Mouse (Mus musculus) gastrocnemius, adult 2 months (tissue): Measurements from ENCODE around the gene Vmn1r188. TPM values are rescaled to one million over a fixed set of nuclear protein-coding genes. Genes with fewer than 3 reads are reported as not detected.
A peak's percentile ranks its signal among the peaks of the same experiment; 100 is the strongest.

Experiments used
- DNase-seq: peaks from one replicate; pipeline ENCODE4 v3.0.0; 2022
- H3K27ac ChIP-seq: fragments of 200-600 bp; 2 replicates; pipeline ENCODE4 v1.8.1; 2022; ENCODE audit warnings: mild to moderate bottlenecking
- H3K4me3 ChIP-seq: fragments of 200-600 bp; 2 replicates; pipeline ENCODE4 v1.8.1; 2022; ENCODE audit warnings: mild to moderate bottlenecking, moderate library complexity
- CTCF ChIP-seq: fragments of 200-600 bp; IDR thresholded peaks from 2 replicates; pipeline ENCODE4 v1.8.1; 2022; ENCODE audit warnings: antibody characterized with exemption, mild to moderate bottlenecking, moderate library complexity
- intact Hi-C: fragments of 180-260 bp; cut with DNase I; formaldehyde crosslinking; loops from one replicate; pipeline ENCODE4 v1.15.1; 2025
- total RNA-seq, 2 experiments: library from RNA; stranded (reverse); gene quantifications; 2 replicates each; pipeline ENCODE4 v1.2.3; 2021

Gene Vmn1r188
- total RNA-seq, 2 experiments from 2014 or later = not detected

DNA sequence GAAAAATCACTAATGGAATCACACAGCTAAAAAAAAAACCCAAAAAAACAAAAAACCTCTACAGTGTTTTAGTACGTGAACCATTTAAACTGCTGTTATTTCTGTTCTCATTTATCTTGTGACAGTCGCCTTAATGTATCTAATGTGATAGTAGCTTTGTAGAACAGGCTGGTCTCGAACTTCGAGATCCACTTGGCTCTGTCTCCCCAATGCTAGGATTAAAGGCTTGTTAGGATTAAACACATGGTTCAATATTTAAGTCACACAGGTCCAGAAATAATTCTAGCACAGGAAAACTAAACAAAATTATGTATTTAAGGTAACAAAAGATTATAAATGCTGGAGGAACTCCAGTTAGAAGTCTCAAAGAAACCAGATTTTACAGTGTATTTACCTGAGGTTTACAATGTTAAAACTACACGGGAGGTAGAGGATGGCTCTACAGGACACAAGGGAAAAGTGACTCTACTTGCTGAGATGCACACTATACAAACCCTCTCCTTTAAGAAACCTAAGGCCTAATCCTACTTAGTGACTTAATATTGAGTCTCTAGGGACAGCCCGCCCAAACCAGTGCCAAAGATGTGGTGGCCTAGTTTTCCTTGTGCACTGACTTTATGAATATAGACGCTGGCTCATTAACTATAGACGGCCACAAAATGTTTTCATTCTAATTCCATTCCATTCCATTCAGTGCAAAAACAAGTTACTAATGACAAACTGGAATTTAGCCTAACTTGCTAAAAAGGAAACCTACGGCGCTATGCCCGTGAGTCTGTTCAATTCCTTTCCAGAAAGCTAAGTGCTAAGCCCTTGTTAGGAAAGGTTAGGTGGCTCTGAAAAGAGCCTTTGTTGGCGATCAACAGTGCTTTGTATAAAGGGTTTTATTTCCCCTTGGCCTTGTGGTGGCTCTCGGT is 42.3 kb upstream of the Vmn1r188 start:
- intact Hi-C loops = loop anchor here (5.0 kb wide), 4 partner anchors 265 to 1705 kb away; partner anchors contain the start of genes Hist1h1e, Hist1h2bb, Hist1h2be and Hist1h3c
- peak overlapping the region; percentile 75; the same call in 1 of the 2 replicates for H3K27ac ChIP-seq

DNA sequence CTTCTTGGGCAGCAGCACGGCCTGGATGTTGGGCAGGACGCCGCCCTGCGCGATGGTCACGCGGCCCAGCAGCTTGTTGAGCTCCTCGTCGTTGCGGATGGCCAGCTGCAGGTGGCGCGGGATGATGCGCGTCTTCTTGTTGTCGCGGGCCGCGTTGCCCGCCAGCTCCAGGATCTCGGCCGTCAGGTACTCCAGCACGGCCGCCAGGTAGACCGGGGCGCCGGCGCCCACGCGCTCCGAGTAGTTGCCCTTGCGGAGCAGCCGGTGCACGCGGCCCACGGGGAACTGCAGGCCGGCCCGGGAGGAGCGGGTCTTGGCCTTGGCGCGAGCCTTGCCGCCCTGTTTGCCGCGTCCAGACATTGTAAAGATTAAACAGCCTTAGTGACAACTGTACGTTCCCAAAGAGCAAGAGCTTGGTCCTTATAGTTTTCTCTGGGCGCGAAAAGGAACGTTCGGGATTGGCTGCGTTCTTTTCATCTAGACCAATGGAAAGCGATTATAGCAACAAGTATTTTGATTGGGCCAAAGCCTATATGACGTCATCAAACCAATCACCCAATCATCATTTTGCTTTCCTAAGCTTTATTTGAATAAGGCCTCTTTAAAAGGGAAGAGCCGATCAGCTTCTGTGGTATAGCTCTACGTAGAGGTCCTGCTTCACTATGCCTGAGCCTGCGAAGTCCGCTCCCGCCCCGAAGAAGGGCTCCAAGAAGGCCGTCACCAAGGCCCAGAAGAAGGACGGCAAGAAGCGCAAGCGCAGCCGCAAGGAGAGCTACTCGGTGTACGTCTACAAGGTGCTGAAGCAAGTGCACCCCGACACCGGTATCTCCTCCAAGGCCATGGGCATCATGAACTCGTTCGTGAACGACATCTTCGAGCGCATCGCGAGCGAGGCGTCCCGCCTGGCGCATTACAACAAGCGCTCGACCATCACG is 41.4 kb upstream of the Vmn1r188 start, which contains the start of the genes Hist1h2ag and Hist1h2bj:
Hist1h2ag (minus strand) TSS at position 377 of the 935 bp plus-strand sequence.
Hist1h2bj (plus strand) TSS at position 647 of the 935 bp plus-strand sequence.
- DNase-seq = peak; percentile 76
- H3K27ac ChIP-seq = peak within 1 kb of the TSS; percentile 81
- intact Hi-C loops = loop anchor here (5.0 kb wide), 4 partner anchors 266 to 1704 kb away; partner anchors contain the start of genes Hist1h1e, Hist1h2bb, Hist1h2be and Hist1h3c
- peak within 1 kb of the TSS; percentile 71 for H3K4me3 ChIP-seq

More for the DNA sequence above, 42.3 kb upstream of the Vmn1r188 start:
- no peak for TF ChIP-seq CTCF
- H3K4me3 ChIP-seq = peak overlapping the region; percentile 70
- no peak for DNase-seq

- Histone ChIP-seq H3K27ac (peak overlapping the region; percentile 81), H3K4me3 (peak overlapping the region; percentile 71)
- no peak for DNase-seq
- TF ChIP-seq CTCF = peak; percentile 74
- intact Hi-C loops = loop anchor here (5.0 kb wide), 4 partner anchors 266 to 1704 kb away; partner anchors contain the start of genes Hist1h1e, Hist1h2bb, Hist1h2be and Hist1h3c
These were observed 40.5 kb upstream of the Vmn1r188 start for GRCm38 (mm10) chr13:22043503-22044431.

DNA sequence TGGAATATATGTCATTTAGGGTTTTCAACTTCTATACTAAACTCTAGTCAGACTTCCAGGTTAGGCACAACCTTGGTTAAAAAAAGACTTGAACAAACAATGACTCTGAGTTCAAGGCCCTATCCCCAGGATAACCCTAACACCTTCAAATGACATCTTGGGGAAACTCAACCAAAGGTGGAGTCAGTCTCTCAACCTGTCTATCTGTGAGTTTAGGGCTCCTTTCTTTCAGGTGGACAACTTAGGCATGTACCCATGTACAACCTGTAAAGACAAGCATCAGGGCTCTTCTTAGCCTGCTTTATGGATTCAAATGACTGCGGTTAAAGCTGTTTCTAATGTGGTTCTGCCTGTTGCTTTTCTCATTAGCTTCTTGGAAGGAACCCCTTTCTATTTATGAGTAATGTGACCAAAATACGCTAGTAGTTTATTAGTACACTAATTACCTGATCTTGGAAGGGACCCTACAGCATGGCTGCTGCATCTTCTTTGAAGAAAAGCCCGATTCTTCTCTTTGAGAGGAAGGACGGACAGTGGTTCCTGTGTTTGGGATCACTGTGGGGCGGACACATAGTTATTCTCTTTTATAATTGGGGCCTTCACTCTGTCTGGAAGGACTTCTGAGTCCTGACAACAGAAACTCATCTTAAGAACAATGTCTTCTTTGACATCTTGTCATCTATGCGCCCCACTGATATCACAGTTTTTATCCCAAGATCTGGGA is 39.6 kb upstream of the Vmn1r188 start:
- H3K27ac ChIP-seq = no peak overlapping the region
- no peak for TF ChIP-seq CTCF
- intact Hi-C loops = loop anchor here (5.0 kb wide), 5 partner anchors 267 to 1703 kb away; partner anchors contain the start of genes Hist1h1e, Hist1h2ac, Hist1h2bb and Hist1h2bc
- no peak overlapping the region for H3K4me3 ChIP-seq
- no peak for DNase-seq

GRCm38 (mm10) chr13:22045311-22045710 is 38.9 kb upstream of the Vmn1r188 start:
- no peak for TF ChIP-seq CTCF
- Histone ChIP-seq H3K4me3 (no peak overlapping the region), H3K27ac (no peak overlapping the region)
- intact Hi-C loops = loop anchor here (5.0 kb wide), 1 partner anchor 1637 kb away; the partner anchor contains the start of genes Hist1h2ac and Hist1h2bc
- no peak for DNase-seq

GRCm38 (mm10) chr13:22049041-22049440 is 35.2 kb upstream of the Vmn1r188 start:
- no peak for TF ChIP-seq CTCF
- H3K4me3 ChIP-seq = no peak overlapping the region
- intact Hi-C loops = loop anchor here (5.0 kb wide), 1 partner anchor 1633 kb away; the partner anchor contains the start of genes Hist1h2ac and Hist1h2bc
- DNase-seq = no peak
- H3K27ac ChIP-seq = no peak overlapping the region

GRCm38 (mm10) chr13:22049737-22050440 is 34.4 kb upstream of the Vmn1r188 start:
- no peak overlapping the region for H3K27ac ChIP-seq
- TF ChIP-seq CTCF = no peak
- no peak for DNase-seq
- H3K4me3 ChIP-seq = peak overlapping the region; percentile 71
- intact Hi-C loops = loop anchor here (5.0 kb wide), 1 partner anchor 1632 kb away; the partner anchor contains the start of genes Hist1h2ac and Hist1h2bc

GRCm38 (mm10) chr13:22050591-22051522 is 33.4 kb upstream of the Vmn1r188 start:
- intact Hi-C loops = no loop called here
- DNase-seq = peak; percentile 90
- peak overlapping the region; percentile 71 for H3K4me3 ChIP-seq
- H3K27ac ChIP-seq = peak overlapping the region; percentile 67
- peak; percentile 71 for TF ChIP-seq CTCF

DNA sequence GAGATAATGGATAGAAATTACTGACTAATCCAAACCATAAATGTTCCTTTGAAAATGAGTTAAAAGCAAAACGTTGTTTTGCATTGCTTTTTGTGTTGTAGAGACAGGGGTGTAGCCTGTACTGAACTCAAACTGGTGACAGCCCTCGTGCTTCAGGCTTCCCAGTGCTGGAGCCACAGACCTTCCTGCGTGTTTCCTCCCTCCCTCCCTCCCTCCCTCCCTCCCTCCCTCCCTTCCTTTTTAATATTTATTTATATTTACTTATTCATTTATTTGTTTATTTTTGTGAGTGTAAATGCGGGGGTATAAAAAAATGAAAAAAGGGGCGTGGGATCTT is 32.7 kb upstream of the Vmn1r188 start:
- no peak for TF ChIP-seq CTCF

More for the DNA sequence above, 32.7 kb upstream of the Vmn1r188 start:
- peak overlapping the region; percentile 71 for H3K4me3 ChIP-seq
- intact Hi-C loops = no loop called here
- H3K27ac ChIP-seq = peak overlapping the region; percentile 67
- no peak for DNase-seq
